In the genomic region with DNA sequence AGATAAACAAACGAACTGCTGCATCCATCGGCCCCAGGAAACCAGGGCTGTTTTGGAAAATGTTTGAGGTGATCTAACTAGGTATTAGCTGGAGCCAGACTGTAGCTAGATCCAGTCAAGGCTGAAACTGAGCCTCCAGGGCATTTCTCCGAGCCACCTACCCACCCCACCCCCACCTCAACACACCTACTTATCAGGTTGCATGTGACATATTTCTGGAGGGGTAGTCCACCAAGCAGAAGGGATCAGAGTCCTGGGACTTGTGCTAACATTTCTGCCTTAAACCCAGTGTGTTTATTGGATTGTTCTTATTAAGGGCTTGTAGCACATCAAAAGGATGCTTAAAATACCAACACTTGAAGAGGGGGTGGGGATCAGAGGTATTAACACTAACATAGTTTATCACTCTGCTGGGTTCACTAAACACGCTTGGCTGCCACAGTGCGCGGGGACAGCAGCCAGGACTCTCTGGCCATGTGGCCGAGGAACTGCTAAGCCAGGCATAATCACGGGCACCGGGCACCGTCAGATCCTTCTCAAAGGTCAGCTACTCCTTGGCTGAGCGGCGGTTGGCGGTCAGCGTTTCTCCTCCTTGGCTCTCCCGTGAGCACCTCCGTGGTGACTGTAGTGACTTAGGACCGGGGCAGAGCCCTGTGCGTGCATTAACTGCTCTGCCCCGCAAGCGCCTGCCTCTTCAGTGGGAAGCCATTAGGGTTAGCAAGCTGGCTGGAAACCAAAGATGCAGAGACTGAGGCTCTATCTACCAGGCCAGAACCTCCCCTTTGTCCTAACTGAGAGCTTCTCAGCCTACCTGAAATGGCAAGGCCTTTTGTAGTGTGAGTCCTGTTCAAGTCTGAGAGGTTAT, we compare ENCODE assay signal across 8 mouse cellular contexts.
A peak's percentile ranks its signal among the peaks of the same experiment; 100 is the strongest.
DNase-seq lines count a peak whose midpoint lies in the region; ATAC-seq lines count a peak whose summit lies in the region.

No protein-coding gene starts in this region.

- no peaks in the 10 kb centered on the region for H3K9me3 ChIP-seq in embryonic facial prominence, embryonic 15.5 days (replicated peaks)
- no peaks in the 10 kb centered on the region for H3K9me3 ChIP-seq in hindbrain, embryonic 10.5 days
- H3K9me3 ChIP-seq in limb, embryonic 11.5 days (ENCODE audit: control insufficient read depth, low read length): no peaks in the 10 kb centered on the region

- 0 out of 2 replicates have a peak, but pooled peaks cover 4% of the 10 kb centered on the region for H3K36me3 ChIP-seq in embryonic facial prominence, embryonic 15.5 days
- no peaks in the 10 kb centered on the region for H3K36me3 ChIP-seq in hindbrain, embryonic 10.5 days
- H3K36me3 ChIP-seq in limb, embryonic 11.5 days (ENCODE audit: control insufficient read depth, insufficient read depth, low read length): no peaks in the 10 kb centered on the region

- ATAC-seq in cerebellum, adult (ENCODE audit: insufficient number of reproducible peaks, low FRiP score, low TSS enrichment): peak; percentile 78
- ATAC-seq in embryonic facial prominence, embryonic 15.5 days (ENCODE audit: insufficient number of reproducible peaks, low FRiP score, low TSS enrichment, low read depth): no peak
- peak; percentile 17; the same call in 1 of the 2 replicates for ATAC-seq in limb, embryonic 11.5 days (ENCODE audit: insufficient number of reproducible peaks, low FRiP score, low TSS enrichment, low read depth)
- no peak for ATAC-seq in erythroid progenitor cell, adult 5-6 weeks (replicated peaks; ENCODE audit: low FRiP score, poor library complexity, severe bottlenecking)

- 35% methylated on average over 20 of the region's 20 CpGs for WGBS in embryonic facial prominence, embryonic 15.5 days
- WGBS in hindbrain, embryonic 10.5 days: 36% methylated on average over 20 of the region's 20 CpGs
- 5% methylated on average over 20 of the region's 20 CpGs for WGBS in limb, embryonic 11.5 days

- peak overlapping the region; percentile 71 for H3K27ac ChIP-seq in embryonic facial prominence, embryonic 15.5 days (replicated peaks)
- peak overlapping the region; percentile 77 for H3K27ac ChIP-seq in hindbrain, embryonic 10.5 days
- H3K27ac ChIP-seq in limb, embryonic 11.5 days (replicated peaks; ENCODE audit: low read depth, low read length): peak overlapping the region; percentile 77

- H3K4me1 ChIP-seq in embryonic facial prominence, embryonic 15.5 days: peaks cover 35% of the 10 kb centered on the region
- H3K4me1 ChIP-seq in hindbrain, embryonic 10.5 days (replicated peaks): peaks cover 71% of the 10 kb centered on the region
- H3K4me1 ChIP-seq in limb, embryonic 11.5 days (ENCODE audit: control insufficient read depth, insufficient read depth, low read length): peaks cover 47% of the 10 kb centered on the region

- no peak overlapping the region for H3K9ac ChIP-seq in embryonic facial prominence, embryonic 15.5 days
- H3K9ac ChIP-seq in limb, embryonic 11.5 days (ENCODE audit: low read length): peak overlapping the region; percentile 12; the same call in 1 of the 2 replicates

- no peak overlapping the region; the same call in 1 of the 2 replicates for H3K4me2 ChIP-seq in embryonic facial prominence, embryonic 15.5 days (replicated peaks)
- H3K4me2 ChIP-seq in limb, embryonic 11.5 days (ENCODE audit: low read depth, severe bottlenecking): peak overlapping the region; percentile 37

- no peak overlapping the region for H3K4me3 ChIP-seq in embryonic facial prominence, embryonic 15.5 days (replicated peaks)
- H3K4me3 ChIP-seq in hindbrain, embryonic 10.5 days: no peak overlapping the region
- H3K4me3 ChIP-seq in limb, embryonic 11.5 days (ENCODE audit: low read depth, low read length): no peak overlapping the region

- no peak for DNase-seq in cerebellum, postnatal 4 days (ENCODE audit: low spot score in 2 of 2)
- peak; percentile 35 for DNase-seq in hindbrain, embryonic 10.5 days (ENCODE audit: low spot score)
- DNase-seq in limb, embryonic 11.5 days (ENCODE audit: low spot score): peak; percentile 77
- no peak for DNase-seq in urinary bladder, postnatal 10 days (ENCODE audit: low spot score)
- DNase-seq in ovary, postnatal 36 days (ENCODE audit: low spot score): no peak

- H3K27me3 ChIP-seq in embryonic facial prominence, embryonic 15.5 days: no peaks in the 10 kb centered on the region
- no peaks in the 10 kb centered on the region for H3K27me3 ChIP-seq in hindbrain, embryonic 10.5 days (ENCODE audit: insufficient read depth, poor library complexity, severe bottlenecking)
- H3K27me3 ChIP-seq in limb, embryonic 11.5 days (ENCODE audit: control insufficient read depth, insufficient read depth, low read length): no peaks in the 10 kb centered on the region

Comparison
In these comparisons a context has a peak if more than half of its experiments do, and no peak if none do; other contexts are left out.
1. ATAC-seq: peak in cerebellum, adult (single experiment) and limb, embryonic 11.5 days (single experiment); none in embryonic facial prominence, embryonic 15.5 days (single experiment) and erythroid progenitor cell, adult 5-6 weeks (single experiment).
2. DNase-seq: peak in hindbrain, embryonic 10.5 days (single experiment) and limb, embryonic 11.5 days (single experiment); none in cerebellum, postnatal 4 days (0 of 2), urinary bladder, postnatal 10 days (single experiment) and ovary, postnatal 36 days (single experiment).
3. Peak in every context shown above with its lines, with median percentiles within 50 percentile points of each other: H3K27ac ChIP-seq.